Mouse (Mus musculus) left cerebral cortex, postnatal 36 days (tissue): ENCODE results near the gene Esyt1. TPM values are rescaled to one million over a fixed set of nuclear protein-coding genes. Genes with fewer than 3 reads are reported as not detected.
A peak's percentile ranks its signal among the peaks of the same experiment; 100 is the strongest.
"Not testable (repeated sequence)": the region's sequence is repeated elsewhere in the genome, so short reads cannot be mapped to it uniquely, and the experiment has no call there.

ENCODE experiments used
- DNase-seq, 2 experiments: peaks; one replicate each; pipeline ENCODE4 v3.0.0; 2021 to 2022; ENCODE audit warnings: low spot score in 2 of 2, mixed read lengths in 1 of 2
- intact Hi-C: fragments of 180-260 bp; cut with DNase I; formaldehyde crosslinking; loops from one replicate; pipeline ENCODE4 v1.15.1; 2025
- microRNA-seq: library from miRNA; unstranded; fragments of <30 nt; microRNA quantifications from one replicate; pipeline ENCODE4 v1.2.0, GENCODE M21; 2022
- total RNA-seq, 2 experiments: library from RNA; stranded (reverse); gene quantifications; 2 replicates each; pipeline ENCODE4 v1.2.3; 2021

The Esyt1 gene
- total RNA-seq, 2 experiments from 2014 or later = 8.5 to 9.0 TPM

DNA sequence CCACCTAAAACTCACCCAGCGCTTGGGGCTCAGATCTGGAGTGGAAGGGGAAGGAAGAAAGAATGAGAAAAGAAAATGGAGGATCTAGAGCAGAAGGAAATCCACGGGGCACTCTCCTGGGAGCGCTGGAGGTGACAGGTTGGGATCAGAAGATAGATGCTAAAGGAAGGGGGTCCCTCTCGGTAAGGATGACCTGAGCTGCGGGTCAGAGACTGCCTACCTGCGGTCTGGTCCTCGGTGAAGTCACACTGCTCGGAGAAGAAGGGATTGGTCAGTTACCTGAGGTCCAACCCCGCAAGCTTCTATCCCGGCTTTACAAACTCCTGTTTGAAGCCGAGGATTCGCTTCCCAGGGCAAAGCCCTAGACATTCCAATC lies 32.4 kb downstream of the Esyt1 start:
- DNase-seq = no peak
- intact Hi-C loops = loop anchor here (5.0 kb wide), 2 partner anchors 36 to 54 kb away; partner anchors contain the start of genes Rpl41, Smarcc2 and Zc3h10

DNA sequence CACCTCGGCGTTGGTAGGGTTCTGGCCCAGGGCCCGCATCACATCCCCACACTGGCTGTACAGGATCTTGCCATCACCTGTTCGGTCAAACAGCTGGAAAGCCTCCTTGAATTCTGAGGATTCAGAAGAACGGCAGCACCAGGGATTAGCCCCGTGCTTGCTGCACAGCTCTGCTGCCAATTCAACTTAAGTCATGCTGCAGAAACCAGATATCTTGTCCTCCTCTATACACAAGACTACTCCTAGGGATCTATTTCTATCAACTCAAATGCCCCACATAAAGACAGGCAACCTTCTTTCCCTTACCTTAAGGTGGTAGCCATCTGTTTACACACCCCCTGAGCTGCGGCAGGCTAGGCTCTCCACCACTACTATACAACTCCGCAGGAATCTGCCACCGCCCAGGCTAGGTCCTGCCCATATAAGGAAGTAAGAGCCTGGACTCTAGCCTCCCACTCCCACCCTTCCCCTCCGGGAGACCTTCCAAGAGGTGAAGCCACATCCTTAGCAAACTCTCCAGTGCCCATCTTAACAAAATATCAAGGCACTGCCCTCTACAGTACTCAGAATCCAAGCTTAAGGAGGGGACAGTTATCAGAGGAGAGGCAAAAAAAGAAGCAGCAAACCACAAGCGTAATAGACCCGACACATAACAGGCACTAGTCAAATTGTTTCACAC lies 32.9 kb downstream of the Esyt1 start:
- peak; percentile 61 to 66 for DNase-seq
- intact Hi-C loops = loop anchor here (5.0 kb wide), 2 partner anchors 35 to 55 kb away; partner anchors contain the start of genes Rpl41, Smarcc2 and Zc3h10

DNA sequence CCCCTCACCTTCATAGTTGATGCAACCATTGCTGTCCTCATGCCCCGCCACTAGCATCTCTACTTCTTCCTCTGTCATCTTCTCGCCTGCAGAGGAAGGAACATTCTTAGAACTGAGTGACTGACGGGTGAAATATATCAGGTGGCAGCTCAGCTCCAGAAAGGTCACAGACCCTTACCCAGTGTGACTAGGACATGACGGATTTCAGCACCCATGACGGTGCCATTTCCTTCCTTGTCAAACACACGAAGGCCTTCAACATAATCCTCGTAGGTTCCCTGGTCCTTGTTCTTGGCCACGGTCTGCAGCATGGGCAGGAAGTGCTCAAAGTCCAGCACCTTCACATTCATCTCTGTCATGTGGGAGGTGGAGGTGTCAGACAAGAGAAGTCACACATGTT lies 33.6 kb downstream of the Esyt1 start:
- intact Hi-C loops = loop anchor here (5.0 kb wide), 2 partner anchors 35 to 55 kb away; partner anchors contain the start of genes Rpl41, Smarcc2 and Zc3h10
- DNase-seq = not testable (repeated sequence)

DNA sequence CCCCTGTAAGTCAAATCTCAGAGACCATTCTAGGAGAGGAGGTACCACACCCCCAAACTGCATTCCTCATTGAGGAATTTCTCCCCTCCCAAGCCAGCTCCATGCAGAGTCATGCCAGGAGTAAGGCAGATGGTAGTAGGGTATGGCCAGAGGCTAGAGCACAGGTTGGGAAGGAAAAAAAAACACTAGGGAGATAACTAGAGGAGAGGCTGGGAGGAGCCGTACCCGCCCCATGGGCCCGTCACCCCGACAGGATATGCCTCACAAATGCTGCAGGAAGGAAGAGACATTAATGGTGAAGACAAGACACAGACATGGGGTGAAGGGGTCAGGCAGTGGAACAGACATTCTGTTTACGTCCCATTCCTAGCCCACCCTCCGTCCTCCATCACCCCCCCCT lies 34.2 kb downstream of the Esyt1 start:
- intact Hi-C loops = loop anchor here (5.0 kb wide), 2 partner anchors 34 to 56 kb away; partner anchors contain the start of genes Rpl41, Smarcc2 and Zc3h10
- peak in 1 of 2 experiments; percentile 27 for DNase-seq

DNA sequence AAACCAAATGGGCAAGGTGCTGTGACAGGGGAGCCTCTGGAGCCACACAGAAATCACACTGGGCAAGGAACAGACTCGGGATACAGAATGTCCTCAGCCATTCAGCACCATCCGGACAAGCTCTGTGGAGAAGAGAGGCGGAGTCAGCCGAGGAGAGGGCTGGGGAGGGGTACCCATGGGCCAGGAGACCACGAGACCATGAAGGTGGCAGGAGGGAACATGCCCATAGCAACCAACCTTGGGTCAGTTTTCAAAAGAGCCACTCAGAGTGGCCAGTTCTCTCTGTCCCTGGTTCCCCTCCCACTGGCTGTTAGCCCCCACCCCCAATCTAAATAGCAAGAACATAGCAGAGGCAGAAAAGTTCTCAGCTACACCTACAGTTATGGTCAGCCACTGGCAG lies 34.8 kb downstream of the Esyt1 start:
- intact Hi-C loops = loop anchor here (5.0 kb wide), 2 partner anchors 34 to 56 kb away; partner anchors contain the start of genes Rpl41, Smarcc2 and Zc3h10
- no peak for DNase-seq

DNA sequence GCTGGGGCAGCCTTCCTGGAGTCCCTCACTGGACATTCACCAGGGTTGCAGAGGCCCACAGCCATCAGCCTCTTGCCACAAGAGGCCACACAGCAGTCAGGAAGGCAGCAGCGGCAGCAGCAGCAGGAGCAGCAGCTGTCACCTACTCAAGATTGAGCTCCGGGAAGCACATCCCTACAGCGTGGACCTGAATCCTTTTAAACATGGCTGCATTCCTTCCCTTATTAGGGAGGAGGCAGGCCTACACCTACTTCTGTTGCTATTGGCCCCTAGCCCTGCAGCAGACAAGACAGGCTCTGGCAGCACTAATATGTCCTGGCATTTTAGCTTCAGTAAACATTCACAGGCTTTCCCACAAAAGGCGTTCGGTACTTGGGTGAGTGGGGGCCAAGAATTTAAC lies 35.4 kb downstream of the Esyt1 start:
- intact Hi-C loops = loop anchor here (5.0 kb wide), 2 partner anchors 33 to 57 kb away; partner anchors contain the start of genes Rpl41, Smarcc2 and Zc3h10
- DNase-seq = peak in 1 of 2 experiments; percentile 11

DNA sequence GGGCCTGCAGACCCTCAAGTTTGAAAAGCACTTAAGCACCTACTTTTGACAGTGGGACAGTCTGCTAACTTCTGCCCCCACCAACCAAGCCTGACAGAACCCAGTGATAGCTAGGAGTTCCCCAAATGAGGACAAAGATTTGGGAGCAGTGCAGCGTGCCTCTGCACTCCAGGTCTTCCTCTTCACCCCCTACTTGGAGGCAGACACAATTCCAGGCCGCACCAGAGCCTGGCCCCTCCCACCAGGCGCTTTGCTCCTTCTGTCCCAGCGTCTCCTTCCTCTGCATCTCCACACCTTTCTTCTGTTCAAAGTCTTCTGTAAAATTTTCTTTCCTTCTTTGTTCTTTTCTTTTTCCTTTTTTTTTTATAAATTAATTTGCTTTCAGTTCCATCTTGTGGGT lies 35.9 kb downstream of the Esyt1 start:
- DNase-seq = no peak
- intact Hi-C loops = loop anchor here (5.0 kb wide), 2 partner anchors 32 to 58 kb away; partner anchors contain the start of genes Rpl41, Smarcc2 and Zc3h10

DNA sequence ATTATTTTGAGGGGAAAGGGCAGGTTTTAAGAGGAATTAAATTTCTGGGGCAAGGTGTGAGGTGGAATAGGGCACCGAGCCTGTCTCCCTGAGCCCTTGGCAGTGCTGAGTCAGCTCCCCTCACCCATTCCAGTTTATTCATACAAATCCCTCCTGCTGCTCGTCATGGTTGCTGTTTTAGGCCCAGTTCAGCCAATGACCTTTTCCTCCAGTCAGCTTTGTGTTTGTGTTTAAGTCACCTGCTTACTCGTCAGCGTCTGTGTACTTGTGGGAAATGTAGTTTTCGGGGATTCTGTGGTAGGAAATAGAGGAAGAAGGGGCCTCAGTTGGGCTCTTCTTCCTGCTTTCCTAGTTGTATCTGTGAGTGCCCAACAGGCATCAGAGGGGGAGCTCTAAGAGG lies 36.3 kb downstream of the Esyt1 start:
- intact Hi-C loops = no loop called here
- no peak for DNase-seq

DNA sequence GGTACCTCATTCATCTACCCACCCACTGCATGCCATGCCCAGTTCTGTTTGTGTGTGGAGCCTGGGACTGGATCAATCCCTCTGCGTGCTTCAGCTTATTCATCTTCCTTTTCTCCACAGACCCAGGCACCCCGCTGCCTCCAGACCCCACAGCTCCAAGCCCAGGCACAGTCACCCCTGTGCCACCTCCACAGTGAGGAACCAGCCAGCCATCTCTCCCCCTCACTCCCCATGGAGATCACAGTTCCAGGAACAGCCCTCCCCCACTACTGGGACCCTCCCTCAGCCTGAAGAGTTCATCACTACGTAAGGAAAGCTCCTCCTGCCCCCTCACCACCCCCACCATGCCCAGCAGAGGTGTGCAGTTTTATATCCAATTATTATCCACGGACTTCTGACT lies 36.9 kb downstream of the Esyt1 start:
- no peak for DNase-seq
- intact Hi-C loops = no loop called here

DNA sequence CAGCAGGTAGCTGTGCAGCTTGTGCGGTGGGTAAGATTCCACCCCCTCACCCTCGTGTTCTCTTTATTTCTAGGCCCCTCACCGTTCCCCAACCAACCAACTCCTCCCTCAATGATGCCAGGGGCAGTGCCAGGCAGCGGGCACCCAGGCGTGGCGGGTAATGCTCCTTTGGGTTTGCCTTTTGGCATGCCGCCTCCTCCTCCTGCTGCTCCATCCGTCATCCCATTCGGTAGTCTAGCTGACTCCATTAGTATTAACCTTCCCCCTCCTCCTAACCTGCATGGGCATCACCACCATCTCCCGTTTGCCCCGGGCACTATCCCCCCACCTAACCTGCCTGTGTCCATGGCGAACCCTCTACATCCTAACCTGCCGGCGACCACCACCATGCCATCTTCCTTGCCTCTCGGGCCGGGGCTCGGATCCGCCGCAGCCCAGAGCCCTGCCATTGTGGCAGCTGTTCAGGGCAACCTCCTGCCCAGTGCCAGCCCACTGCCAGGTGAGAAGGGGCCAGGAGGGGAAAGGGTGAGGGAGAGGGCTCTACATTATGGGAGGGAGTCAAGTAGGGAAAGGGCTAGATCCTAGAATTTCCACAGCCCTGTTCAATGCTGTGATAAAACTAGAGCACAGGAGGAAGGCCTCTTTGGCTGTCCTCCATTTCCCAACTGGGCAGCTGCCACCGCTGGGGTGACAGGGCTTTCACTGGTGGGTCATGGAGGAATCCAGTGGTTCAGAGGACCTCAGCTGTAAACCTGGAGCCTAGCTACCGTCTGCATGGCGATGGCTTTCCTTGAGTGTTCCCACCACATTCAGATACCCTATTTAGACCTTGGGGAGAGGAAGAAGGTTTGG lies 37.6 kb downstream of the Esyt1 start:
- no peak for DNase-seq
- intact Hi-C loops = no loop called here

DNA sequence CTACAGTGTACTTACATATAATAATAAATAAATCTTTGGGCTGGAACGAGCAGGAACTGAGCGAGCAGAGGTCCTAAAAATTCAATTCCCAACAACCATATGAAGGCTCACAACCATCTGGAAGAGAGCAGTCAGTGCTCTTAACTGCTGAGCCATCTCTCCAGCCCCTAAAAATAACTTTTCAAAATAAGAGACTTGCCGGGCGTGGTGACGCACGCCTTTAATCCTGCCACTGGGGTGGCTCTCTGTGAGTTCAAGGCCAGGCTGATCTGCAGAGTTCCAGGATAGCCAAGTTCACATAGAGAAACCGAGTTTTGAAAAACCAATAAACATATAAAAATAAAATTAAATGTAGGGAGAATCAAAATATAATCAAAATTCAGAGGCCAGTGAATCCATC lies 39.3 kb downstream of the Esyt1 start:
- no peak for DNase-seq
- intact Hi-C loops = no loop called here

DNA sequence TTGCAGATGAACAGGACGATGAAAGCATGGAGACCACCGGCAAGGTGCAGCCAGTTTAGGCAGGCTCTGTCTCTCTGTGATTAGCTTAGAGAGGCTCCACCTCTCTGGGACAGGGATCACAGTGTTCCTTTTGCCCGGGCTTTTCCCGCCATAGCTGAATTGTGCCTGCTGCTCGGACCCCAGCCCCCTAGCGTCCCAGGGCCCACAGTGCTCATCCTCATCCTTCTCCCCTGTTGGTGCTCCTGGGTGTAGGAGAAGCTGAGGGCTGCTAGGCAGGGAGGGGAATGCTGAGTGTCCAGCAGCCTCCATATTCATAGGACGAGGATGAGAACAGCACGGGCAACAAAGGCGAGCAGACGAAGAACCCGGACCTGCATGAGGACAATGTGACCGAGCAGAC lies 51.3 kb downstream of the Esyt1 start:
- intact Hi-C loops = no loop called here
- DNase-seq = no peak

DNA sequence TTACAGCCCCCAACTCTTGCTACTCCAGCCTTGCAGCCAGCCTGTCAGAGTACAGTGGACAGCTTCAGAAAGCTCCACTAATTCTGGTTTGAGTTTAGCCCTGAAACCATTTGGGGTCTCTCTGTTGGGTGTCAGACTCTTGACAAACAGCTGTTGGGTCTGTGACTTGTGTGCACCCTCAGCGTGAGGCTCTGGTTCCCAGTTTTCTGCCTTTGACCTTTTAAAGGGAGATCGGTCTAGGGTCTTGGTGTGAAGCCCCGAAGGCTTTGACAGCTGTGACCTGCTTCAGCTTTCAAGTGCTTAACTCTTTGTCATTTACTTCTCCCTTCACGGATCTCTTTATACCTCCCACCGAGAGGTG lies 65.4 kb downstream of the Esyt1 start:
- DNase-seq = no peak
- intact Hi-C loops = no loop called here

Small RNA genes lying within 50 kb of the gene (microRNA-seq; reads per million reads assigned to microRNA genes)
- not detected for gene Gm47275
- gene Mir6916 = not detected

Other genes starting within 250 kb of the Esyt1 start
- under 1 TPM; 0.27 to 0.29 TPM for gene Il23a, start 227.1 kb downstream of the Esyt1 start, total RNA-seq
- gene Pan2, start 222.5 kb downstream of the Esyt1 start, total RNA-seq = 10 to 100 TPM; 11.3 to 17.2 TPM
- 10 to 100 TPM; 62.9 to 74.4 TPM for gene Cnpy2, start 203.4 kb downstream of the Esyt1 start, total RNA-seq
- 100 to 1,000 TPM; 214 to 231 TPM for gene Cs, start 188.1 kb downstream of the Esyt1 start, total RNA-seq
- gene Coq10a, start 156.9 kb downstream of the Esyt1 start, total RNA-seq = 10 to 100 TPM; 62.0 to 63.2 TPM
- 10 to 100 TPM; 49.3 to 61.7 TPM for gene Ankrd52, start 148.8 kb downstream of the Esyt1 start, total RNA-seq
- not detected for gene Slc39a5, start 124.6 kb downstream of the Esyt1 start, total RNA-seq
- gene Nabp2, start 114.4 kb downstream of the Esyt1 start, total RNA-seq = 10 to 100 TPM; 88.8 to 91.6 TPM
- gene Rnf41, start 114.2 kb downstream of the Esyt1 start, total RNA-seq = 10 to 100 TPM; 75.8 to 78.1 TPM
- 100 to 1,000 TPM; 238 to 245 TPM for gene Smarcc2, start 66.6 kb downstream of the Esyt1 start, total RNA-seq
- 100 to 1,000 TPM; 547 to 629 TPM for gene Myl6, start 31.7 kb downstream of the Esyt1 start, total RNA-seq
- 10 to 100 TPM; 26.3 to 27.0 TPM for gene Myl6b, start 27.2 kb downstream of the Esyt1 start, total RNA-seq
- 10 to 100 TPM; 14.2 to 15.0 TPM for gene Zc3h10, start 21.9 kb upstream of the Esyt1 start, total RNA-seq
- gene Rpl41, start 23.4 kb upstream of the Esyt1 start, total RNA-seq = 1,000 to 10,000 TPM; 1,491 to 1,683 TPM
- gene Pa2g4, start 40.1 kb upstream of the Esyt1 start, total RNA-seq = 10 to 100 TPM; 58.2 to 59.3 TPM
- gene Erbb3, start 63.8 kb upstream of the Esyt1 start, total RNA-seq = 1 to 10 TPM; 6.5 to 9.4 TPM
- 100 to 1,000 TPM; 245 to 252 TPM for gene Rps26, start 100.9 kb upstream of the Esyt1 start, total RNA-seq
- gene Ikzf4, start 120.1 kb upstream of the Esyt1 start, total RNA-seq = 10 to 100 TPM; 10.2 to 19.0 TPM
- 10 to 100 TPM; 12.0 to 12.6 TPM for gene Suox, start 148.2 kb upstream of the Esyt1 start, total RNA-seq
- 100 to 1,000 TPM; 129 to 134 TPM for gene Rab5b, start 170.4 kb upstream of the Esyt1 start, total RNA-seq
- under 1 TPM; 0.48 to 0.79 TPM for gene Pmel, start 178.3 kb upstream of the Esyt1 start, total RNA-seq
- gene Cdk2, start 179.2 kb upstream of the Esyt1 start, total RNA-seq = 1 to 10 TPM; 2.1 to 2.6 TPM
- 1 to 10 TPM; 5.6 to 7.8 TPM for gene Dgka, start 219.0 kb upstream of the Esyt1 start, total RNA-seq
- gene Pym1, start 222.0 kb upstream of the Esyt1 start, total RNA-seq = 10 to 100 TPM; 27.7 to 31.8 TPM